Mouse (Mus musculus) cerebellum, postnatal 36 days (tissue): ENCODE measurements around the gene 1700016K19Rik.
"Not testable (repeated sequence)": the region's sequence is repeated elsewhere in the genome, so short reads cannot be mapped to it uniquely, and the experiment has no call there.

ENCODE experiments used
- DNase-seq, 2 experiments: peaks; one replicate each; pipeline ENCODE4 v3.0.0; 2021 to 2022; ENCODE audit warnings: mixed read lengths in 2 of 2

1700016K19Rik gene

DNA sequence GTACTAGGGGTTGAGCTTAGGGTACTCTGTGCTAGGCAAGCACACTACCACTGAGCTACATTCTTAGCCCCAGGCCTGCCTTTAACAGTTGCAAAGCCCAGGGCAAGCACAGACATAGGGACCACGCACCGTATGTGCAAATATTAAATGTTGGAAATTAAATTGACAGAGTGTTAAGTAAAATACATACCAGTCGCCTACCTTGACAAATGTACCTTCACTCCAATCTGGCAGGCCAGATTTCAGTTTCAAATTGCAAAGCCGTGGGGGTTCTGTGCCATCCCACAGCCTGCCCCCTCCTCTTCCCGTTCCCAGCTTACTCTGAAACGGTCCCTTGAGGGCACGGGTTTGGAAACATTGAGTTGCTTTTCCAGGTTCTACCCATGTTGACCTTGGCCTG, 13.8 kb upstream of the 1700016K19Rik start:
- DNase-seq: no peak

DNA sequence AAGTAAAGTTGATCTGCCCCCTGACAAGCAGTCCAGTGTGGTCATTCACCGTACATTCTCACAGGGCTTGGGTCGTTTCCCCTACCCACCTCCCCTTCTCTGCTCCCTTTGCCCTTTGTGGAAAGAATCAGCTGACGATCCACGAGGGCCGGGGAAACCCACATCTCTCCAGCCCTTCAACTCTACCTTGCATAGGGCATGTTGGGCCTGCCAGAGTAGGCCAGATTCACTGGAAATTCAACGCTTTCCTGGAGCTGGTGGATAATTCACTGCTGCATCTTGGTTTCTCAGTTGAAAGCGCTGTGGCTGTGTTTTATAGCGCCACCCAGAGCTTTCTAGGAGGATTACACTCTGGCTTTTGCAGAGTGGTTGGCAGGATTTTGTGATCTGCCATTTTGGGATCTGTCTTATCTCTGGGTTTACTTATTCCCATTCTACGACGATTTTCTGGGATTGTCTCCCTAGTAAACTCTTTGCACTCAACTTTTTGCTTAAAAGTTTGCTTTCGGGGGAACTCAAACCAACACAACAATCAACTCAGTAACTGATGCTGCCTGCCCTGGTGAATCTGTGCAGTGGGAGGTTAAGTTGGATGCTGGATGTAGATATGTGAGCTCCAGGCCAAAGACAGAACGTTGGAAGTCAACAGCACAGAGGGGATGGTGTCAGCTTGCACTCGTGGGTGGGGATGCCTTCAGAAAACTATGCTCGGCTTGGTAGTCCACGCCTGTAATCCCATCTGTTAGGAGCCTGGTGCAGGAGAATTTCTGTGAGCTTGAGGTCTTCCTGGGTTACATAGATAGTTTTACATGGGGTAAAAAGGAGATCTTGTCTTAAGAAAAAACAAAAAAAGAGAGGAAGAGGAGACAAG, 8.5 kb upstream of the 1700016K19Rik start:
- no peak for DNase-seq

DNA sequence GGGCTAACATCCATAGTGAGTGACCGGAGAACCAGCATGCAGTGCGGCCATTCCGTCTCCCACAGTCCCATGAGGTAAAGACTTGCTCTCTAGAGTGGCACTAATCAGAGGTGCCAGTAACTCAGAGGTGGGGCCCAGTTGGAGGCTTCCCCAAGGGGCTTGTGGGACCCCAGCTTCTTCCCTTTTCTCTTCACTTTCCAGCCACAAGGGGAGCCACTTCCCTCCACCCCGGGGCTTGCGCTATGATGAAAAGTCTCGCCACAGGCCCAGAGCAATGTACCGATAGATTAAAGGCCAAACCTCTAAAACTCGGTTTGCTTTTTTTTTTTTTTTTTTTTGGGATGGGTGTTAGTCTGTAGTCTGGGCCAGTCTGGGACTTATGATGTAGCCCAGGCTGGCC, 7.8 kb upstream of the 1700016K19Rik start:
- DNase-seq: no peak

DNA sequence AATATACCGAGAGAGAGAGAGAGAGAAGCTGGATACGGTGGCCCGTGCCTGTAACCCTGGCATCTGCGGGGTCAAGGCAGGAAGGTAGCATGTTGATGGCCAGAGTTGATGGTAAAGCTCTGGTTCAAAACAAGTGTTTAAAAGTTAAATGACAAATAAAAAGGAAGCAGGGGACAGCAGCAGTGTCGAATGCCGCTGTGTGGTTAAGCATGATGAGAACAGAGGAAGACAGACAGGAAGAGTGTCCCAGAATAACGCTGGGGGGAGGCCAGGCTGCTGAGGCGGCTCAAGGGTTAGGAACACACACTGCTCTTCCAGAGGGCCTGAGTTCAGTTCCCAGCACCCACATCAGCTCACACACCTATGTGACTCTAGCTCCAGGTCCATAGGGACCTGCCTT, 7.2 kb upstream of the 1700016K19Rik start:
- no peak for DNase-seq

DNA sequence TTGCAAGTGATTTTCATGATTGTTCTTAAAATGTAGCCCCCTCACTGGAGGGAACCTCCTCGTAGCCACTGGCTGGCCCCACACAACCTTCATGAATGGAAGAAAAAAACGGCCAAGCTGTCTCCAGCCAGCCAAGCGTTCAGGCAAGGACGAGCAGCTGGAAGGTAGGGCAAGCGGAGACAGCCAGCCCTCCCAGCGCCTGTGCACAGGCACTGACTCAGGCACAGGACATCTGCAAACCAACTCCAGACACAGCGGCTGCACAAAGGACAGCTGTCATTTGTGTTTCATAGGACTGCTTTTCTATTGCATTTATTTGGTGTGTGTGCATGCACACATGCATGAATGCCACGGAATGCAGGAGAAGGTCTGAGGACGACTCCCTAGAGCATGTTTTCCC, 5.4 kb upstream of the 1700016K19Rik start:
- no peak for DNase-seq

DNA sequence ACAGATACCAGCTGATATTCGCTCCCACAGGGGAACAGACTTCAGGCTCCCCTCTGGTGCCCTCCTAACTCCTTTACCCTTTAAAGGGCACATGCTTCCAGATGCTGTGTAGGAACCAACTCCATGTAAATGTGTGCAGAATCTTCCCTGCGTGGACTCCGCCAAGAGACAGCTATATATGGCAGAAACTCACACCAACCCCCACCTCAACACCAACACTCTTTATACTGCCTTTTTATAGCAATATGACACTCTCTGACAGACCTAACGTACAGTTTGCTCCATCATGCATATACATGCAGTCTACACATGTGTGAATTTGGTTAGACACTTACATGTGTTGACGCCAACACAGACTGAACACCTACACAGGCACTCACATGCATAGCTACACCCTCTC, 989 bp downstream of the 1700016K19Rik start:
- DNase-seq: no peak

DNA sequence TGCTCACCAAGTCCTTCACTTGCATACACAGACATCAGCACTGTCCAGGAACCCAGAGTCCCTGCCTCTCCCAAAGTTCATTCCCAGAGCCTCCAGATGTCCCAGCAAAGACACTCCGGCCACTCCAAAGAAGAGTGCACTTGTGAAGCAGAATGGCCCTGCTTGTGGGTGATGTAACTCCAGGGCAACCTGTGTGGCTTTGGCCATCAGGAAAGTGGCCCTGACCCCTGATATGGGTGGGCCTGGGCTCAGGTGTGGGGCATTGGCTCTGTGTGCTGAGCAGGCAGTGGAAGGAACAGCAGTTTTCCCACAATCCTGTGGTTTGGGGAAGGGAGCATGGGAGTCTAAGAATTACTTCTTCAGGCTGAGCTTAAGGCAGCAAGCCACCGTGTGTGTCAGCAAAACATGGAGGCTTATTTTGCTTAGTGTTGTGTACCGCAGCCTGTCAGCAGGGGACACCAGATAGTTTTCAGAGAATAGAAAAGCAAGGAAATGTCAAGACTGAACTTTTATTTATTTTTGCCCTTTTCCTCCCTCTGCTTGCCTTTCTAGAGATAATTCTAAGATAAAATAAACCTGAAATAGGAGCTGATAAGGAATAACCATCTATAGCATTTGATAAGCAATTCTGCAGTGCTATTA, 1.6 kb downstream of the 1700016K19Rik start:
- no peak for DNase-seq

DNA sequence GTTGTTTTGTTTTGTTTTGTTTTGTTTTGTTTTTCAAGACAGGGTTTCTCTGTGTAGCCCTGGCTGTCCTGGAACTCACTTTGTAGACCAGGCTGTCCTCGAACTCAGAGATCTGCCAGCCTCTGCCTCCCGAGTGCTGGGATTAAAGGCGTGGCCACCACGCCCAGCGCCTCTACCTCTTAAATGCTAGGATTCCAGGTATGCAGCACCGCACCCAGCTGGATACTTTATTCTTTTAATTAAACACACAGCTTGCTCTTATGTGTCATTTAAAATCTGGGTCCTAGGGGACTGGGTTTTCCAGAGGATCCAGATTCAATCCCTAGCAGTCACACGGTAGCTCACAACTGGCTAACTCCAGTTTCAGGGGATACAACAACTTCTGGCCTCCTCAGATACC, 4.6 kb downstream of the 1700016K19Rik start:
- DNase-seq: not testable (repeated sequence)

DNA sequence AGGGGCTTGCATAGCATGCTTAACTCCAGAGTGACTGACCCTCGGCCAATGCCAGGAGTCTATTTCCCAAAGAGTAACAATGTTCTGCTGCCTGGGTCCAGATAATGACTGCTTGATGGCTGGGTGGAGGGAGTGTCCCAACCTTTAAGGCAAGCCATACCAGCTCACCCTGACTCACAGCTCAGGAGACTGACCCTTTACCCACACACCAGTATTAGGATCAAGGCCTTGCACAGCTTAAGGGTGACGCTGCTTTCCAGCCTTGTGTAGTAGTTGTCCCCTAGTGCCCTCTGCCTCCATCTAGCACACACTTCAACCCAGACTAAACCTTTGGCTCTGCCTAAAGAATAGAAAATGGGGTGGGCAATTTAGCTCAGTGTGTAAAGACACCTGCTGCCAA, 8.4 kb downstream of the 1700016K19Rik start:
- no peak for DNase-seq

DNA sequence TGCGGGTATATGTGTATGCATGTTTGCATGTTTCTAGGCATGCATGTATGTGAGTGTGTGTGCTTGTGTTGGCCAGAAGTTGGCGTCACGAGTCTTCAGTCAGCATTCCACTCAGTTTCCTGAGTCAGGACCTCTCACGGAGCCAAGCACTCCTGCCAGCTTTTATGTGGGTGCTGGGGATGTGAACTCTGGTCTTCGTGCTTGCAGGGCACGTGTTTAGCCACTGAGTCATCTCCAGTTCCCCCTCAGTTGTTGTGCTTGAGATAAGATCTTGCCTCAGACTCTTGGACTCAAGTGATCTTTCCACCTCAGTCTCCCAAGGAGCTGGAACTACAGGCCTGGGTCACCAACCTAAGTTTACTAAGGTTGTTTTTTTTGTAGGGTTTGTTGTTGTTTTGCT, 9.4 kb downstream of the 1700016K19Rik start:
- no peak for DNase-seq

DNA sequence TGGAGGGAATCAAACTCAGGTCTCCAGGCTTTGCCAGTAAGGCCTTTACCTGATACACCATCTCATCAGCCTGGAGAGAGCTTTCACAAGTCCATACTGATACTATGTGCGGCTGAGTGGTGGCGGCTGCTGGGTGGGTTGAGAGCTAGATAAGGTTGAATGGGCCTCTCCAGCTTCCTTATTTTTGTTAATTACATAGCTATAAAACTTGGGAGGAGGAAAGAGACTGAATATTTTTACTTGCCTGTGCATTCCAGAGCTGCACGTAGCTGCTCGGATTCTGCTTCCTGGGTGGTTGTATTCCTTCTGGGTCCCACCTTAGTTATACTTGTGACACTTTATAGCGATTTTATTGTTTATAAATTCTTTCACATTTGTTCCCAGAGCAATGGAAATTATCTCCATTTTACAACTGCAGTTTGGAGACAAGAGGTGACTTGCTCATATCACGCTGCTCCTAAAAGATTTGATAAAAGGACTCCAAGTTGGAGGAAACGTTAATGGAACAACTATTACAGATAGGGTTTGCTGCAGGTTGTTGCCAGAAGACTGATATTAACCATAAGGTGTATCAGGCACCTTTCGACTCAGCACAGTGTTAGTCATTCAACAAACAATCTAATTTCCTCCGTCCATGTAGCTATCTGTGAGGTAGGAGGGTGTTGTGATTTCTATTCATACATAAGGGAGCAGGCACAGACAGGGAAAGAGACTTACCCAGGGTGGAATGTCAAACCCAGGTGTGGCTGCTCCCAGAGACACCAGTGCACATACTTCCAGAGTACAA, 11.3 kb downstream of the 1700016K19Rik start:
- no peak for DNase-seq

DNA sequence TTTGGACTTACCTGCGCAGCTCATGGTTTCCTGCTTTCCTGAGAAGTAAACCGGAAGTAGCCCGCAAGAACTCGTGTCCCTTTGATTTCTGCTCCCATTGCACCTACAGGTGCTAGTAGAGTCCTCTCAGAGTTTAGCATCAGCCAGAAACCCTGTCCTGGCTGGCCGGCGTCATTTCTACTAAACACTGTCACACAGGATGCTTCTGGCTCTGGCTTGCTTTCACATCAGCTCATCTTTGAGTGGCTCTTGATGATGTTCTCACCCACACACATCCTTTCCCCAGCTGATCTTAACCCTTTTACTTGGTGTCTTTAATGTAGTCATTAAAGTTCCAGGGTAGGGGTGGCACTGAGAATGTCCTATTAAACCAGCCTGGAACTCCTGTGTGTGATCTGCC, 15.5 kb downstream of the 1700016K19Rik start:
- DNase-seq: no peak

DNA sequence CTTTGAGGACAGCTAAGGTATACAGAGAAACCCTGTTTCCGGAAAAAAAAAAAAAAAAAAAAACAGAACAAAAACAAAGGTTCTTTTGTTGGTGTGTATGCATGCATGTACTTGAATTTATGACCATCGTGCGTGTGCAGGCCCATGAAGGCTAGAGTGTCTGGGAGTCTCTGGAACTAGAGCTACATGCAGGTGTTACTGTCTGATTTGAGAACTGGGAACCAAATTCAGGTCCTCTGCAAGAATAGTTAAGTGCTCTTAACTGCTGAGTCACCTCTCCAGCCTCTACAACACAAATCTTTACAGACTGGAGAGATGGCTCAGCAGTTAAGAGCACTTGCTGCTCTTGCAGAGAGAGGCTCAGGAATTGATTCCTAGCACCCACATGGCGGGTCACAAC, 16.1 kb downstream of the 1700016K19Rik start:
- no peak for DNase-seq

DNA sequence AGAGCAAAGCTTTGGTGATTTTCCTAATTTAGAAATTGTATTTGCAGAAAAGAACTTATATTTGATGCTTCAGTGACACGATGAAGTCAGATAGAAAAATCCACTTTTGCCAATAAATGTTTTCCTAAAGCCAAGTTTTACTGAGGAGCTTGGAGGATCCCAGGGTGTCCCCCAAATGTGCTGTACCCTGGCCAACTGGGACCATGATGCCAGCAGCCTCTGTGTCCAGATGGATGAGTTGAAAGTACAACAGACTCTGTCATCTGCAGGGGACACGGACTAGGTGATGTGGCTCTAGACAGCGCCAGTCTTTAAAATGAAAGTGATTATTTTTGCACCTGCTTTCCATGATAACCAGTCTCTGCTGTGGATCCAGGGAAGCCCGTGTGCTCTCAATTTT, 20.2 kb downstream of the 1700016K19Rik start:
- DNase-seq: no peak

DNA sequence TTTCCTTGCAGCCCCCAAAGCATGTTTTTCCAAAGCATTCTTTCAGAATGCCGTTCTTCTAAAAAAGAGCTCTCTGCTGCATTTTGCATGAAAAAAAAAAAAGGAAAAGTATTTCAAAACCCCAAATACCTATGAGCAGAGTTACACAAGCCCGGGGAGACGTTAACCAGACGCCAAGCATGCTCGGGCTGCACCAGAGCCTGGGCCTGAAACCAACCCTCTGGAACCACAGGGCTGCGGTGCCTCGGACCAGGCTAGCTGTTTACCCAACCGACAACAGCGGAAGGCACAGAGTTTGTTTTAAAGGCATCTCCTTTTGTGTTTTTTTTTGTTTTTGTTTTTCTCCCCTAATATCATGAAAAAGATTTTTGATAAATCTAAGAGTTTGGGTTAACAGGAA, 21.2 kb downstream of the 1700016K19Rik start:
- DNase-seq: no peak

DNA sequence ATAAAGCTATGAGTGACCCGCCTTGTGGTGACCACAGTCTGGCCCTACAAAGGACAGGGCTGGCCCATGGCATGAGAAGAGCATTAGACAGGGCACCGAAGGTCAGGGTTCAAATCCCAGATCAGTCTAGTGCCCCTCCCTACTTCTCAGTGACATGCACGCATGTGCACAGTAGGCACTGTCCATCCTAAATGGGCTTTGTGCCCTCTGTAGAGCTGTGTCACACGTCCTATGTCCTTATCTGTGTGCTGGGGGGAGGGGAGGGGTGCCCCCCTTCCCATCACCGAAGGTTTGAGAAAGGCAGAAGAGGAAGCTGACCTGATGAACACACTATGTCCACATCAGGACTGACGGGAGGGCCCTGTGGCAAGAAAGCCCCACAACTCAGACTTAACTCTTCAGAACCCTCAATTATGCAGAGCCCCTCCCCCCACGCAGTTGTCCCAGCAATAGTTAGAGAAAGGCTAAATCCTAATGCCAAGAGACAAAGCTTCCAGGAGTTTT, 25.4 kb downstream of the 1700016K19Rik start:
- DNase-seq: no peak

DNA sequence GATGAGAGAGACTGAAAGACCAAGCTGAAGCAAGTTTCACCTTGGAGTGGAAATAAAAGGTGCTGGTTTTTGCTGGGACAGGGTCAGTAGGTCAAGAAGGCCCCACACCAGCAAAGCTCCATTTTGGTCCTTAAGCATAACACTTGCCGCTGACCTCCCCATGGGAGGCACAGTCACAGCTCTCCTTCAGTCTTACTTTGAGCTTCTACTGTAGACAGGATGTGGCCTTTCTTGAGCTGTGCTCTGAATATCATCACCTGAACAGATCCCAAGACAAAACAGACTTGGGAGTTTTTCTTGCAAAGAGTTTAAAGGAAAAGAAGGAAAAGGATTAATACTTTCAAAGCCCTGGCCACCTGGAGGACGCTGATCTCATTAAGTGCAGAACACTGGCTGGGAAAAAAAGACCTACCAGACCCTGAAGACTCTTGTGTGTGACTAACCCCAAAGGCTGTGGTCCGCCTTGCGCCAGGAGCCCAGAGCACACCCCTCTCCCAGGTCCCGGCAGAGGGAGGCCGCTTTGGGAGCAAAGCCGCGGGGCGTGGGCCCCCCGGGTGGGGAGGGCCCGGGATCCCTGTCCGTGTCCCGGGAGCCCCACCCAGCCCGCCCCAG, 26.9 kb downstream of the 1700016K19Rik start:
- DNase-seq: no peak

DNA sequence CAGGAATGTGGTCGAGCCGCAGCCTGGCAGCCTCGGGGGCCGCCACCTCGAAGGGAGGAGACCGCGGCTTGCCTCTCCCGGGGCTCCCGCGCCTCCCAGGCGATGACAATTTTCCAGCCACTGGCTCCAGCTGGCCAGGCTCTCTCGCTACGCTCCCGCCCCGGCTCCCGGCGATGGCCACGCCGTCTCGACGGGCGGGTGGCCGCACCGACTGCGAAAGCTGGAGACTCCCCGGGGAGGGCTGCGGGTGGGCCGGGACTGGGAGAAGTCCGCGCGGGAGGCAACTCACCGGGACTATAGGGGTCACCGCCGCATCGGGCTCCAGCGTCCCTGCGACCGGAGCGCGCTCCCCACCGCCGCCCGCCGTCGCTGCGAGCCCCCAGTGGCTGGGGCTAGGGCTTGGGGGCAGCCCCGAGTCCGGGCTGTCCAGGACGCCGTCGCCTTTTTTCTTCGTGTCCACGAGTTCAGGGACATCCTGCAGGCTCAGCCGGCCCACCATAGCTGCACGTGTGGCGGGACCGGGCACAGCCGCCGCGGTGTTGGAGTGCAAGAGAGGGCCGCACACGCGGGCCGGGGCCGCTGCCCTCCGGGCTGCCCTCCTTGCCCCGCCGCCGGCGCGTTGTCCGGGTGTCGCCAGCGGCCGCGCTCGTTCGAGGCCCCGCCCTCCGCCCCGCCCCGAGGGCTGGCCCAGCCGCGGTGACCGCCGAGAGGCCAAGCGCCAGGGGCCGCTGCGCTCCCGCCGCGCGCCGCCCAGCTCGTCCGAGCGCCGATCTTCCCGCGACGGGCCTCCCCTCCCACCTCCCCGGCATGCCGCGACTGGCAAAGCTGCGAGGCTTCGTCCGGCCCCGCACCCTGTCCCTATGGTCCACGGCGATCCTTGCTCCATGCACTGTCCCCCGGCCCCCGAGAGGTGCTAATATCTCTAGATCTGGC, 27.7 kb downstream of the 1700016K19Rik start, which contains the start of gene Rflnb:
Rflnb (minus strand) TSS at position 644 of the 933 bp plus-strand sequence.
- DNase-seq: peak; percentile 80 to 90

DNA sequence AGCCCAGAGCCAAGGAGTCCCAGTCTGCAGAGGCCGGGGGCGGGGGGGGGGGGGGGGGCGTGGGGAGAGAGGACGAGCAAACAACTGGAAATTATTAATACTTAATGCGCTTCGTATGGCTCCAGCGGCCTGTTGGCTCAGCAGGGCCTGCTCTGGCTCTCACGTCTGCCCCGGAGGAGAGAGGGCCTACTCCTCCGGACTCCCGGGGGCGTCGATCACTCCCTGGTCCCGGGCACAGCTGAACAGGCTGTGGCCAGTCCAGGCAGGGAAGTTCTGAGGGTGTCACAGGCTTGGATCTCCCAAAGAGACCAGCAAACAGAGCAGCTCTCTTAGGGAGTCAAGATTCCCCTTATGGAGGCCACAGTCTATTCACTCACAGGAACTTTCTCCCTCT, 28.4 kb downstream of the 1700016K19Rik start:
- no peak for DNase-seq

DNA sequence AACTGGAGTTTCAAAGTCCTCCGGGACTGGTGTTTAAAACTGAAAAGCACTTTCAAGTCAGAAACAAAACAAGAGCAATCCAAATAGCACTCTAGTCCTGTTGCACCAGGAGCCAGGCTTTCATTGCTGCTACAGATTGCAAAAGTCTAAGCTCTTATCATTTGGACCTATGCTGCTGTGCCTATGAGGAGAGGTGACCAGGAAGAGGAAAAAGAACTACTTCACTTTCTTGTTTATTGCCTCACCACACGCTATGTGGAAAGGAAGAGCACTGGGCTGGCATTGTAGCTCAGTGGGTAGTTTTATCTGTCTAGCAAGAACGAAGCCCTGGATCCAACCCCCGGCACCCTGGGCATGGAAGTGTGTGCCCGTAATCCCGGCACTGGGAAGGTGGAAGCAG, 33.6 kb downstream of the 1700016K19Rik start:
- DNase-seq: no peak

DNA sequence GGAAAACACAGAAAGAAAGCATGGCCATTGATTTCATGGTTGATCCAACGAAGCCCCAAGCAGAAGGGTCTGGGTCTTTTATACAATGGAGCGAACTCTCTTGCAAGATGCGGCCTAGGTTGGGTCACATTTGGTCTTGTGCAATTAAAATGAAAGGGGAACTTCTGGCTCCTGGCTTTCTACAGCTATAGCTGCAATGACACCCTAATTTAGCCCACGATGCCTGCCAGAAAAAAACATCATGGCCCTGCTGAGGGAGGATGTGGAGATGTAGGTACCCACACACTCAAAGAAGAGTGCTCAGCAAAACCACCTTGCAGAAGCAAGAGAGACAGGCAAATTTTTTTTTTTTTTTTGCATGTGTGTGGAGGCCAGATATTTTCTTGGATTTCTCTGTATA, 34.1 kb downstream of the 1700016K19Rik start:
- no peak for DNase-seq

DNA sequence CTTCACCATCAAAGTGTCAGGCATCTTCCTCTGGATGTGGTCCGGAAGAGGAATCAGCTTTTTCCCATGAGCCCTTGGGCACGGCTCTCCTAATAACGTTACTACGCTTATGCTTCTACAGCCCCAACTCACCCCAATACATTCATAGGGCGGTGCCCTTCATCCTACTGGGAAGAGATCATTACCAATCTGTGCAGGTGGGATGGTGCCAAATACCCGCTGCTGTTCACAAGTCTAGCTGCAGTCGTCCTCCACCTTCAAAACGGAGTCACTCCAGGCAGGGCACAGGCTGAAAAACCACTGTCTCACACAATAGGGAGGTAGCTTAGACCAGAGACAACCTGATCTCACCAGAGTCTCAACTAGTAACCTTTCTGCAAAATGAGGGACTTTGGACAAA, 35.5 kb downstream of the 1700016K19Rik start:
- DNase-seq: peak; percentile 60 to 62
